Mouse (Mus musculus): Measurements from ENCODE around the gene 4930426L09Rik.
"Not testable (repeated sequence)": the region's sequence is repeated elsewhere in the genome, so short reads cannot be mapped to it uniquely, and the experiment has no call there.

Gene 4930426L09Rik

DNA sequence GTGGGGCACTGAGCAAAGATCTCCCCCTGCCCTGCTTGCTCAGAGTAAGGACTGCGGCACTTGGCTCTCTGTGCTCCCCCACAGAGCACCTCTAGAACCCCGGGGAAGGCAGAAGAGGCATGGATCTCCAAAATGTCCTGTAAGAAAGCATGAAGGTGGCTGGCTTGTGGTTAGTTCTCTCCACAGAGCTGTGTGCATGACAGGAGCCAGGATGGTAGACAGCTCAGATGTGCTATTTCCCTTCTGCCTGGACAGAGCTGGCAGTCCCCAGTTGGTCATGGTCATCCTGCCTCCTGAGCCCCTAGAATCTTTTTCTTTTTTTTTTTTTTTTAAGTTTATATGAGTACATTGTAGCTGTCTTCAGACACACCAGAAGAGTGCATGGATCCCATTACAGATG lies 27.7 kb upstream of the 4930426L09Rik start:
- DNase-seq (ENCODE audit: low read depth, low spot score) = no peak

GRCm38 (mm10) chr2:18971564-18971963 lies 26.6 kb upstream of the 4930426L09Rik start:
- DNase-seq (ENCODE audit: low read depth, low spot score) = no peak

DNA sequence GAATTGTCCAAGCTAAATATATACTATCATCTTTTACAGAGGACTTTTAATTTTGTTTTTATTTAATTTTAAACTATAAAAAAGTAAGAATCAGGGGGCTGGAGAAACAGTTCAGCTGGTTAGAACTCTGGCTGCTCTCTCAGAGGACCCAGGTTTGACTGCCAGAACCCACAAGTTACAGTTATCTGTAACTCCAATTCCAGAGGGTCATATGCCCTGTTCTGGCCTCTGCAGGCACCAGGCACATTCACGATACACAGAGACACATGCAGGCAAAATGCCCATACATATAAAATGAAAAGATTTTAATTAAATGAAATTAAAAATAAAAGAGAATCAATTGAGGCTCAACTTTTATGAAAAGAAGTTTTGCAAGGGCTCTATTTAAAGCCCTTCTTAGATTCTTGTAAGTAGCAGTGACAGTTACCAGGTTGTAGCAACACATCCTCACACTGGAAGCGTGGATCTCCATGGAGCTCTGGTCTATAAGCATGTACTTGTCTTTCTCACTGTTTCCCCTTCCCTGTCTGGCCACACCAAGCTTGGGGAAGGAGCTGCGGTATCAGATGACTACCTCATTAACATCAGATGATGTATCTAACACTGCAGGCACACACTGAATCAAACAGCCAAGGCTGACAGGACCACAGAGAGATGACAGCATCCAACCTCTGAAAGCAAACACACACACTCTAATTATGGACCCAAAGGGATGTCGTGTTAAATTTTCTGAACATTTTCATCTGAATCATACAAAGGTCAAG lies 23.1 kb upstream of the 4930426L09Rik start:
- no peak for DNase-seq (ENCODE audit: low read depth, low spot score)

GRCm38 (mm10) chr2:18976175-18976574 lies 22.0 kb upstream of the 4930426L09Rik start:
- DNase-seq (ENCODE audit: low read depth, low spot score) = no peak

GRCm38 (mm10) chr2:18977201-18977805 lies 20.8 kb upstream of the 4930426L09Rik start:
- DNase-seq (ENCODE audit: low read depth, low spot score) = no peak

DNA sequence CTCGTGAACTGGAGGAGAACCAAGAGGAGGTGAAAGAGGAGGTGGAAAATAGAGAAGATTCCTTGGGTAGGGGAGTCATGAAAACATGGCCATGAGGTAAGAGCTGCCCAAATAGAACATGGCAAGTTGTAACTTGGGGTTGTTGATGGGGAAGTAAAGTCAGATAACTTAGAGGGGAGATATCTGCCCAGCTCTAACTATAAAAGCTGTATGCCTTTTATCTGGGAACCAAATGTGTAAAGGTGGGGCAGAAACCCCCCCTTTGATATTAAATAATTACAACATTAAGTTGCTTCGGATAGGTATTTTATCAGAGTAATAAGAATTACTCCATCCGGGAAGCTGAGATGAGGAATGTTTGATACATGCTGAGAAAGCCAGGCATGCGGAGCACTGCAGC lies 19.1 kb upstream of the 4930426L09Rik start:
- no peak for DNase-seq (ENCODE audit: low read depth, low spot score)

DNA sequence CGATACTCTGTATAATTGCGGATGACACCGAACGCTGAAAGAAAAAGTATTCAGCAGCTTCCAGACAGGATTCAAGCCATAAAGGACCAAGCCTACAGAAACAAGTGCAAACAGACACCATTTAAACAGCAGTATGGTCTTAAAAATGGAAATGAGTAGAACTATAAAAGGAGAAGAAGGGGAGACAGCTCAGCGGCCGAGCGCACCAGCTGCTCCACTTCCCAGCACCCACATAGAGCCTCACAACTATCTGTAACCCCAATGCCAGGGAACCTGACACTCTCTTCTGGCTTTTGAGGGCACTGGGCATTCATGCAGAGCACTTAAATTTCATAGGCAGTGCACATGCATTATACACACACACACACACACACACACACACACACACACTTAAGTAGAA lies 18.5 kb upstream of the 4930426L09Rik start:
- DNase-seq (ENCODE audit: low read depth, low spot score) = no peak

DNA sequence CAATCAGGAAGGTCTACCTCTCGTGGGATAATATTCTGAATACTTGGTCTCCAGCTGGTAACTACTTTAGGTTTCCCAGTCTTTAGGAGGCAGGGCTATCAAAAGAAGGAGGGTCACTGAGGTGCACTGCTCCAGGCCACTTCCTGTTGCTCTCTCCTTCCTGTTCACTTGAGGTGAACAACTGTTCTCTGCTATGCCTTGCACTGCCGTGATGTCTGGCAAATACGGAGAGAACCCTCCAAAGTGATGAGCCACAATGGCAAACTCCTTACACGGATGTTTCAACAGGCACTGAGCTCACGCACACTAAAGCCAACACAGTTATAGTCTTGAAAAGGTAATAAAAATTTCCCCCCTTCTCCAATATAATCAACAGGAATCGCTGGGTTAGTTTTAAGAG lies 15.6 kb upstream of the 4930426L09Rik start:
- no peak for DNase-seq (ENCODE audit: low read depth, low spot score)

DNA sequence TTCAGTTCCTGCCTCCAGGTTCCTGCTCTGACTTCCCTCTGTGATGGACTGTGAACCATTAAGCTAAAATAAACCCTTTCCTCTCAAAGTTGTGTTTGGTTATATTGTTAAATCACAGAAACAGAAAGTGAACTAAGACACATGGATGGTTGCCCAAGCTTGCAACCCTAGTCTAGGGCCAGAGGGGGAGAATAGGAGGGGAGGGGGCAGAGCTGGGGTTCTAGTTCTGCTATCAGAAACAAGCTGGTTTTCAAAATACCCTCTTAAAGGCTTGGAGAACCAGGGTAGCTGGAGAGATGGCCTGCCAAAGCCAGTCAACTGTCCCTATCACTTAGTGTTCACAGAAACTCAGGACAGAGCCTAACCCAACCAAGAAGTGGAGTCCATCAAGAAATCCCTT lies 14.6 kb upstream of the 4930426L09Rik start:
- no peak for DNase-seq (ENCODE audit: low read depth, low spot score)

DNA sequence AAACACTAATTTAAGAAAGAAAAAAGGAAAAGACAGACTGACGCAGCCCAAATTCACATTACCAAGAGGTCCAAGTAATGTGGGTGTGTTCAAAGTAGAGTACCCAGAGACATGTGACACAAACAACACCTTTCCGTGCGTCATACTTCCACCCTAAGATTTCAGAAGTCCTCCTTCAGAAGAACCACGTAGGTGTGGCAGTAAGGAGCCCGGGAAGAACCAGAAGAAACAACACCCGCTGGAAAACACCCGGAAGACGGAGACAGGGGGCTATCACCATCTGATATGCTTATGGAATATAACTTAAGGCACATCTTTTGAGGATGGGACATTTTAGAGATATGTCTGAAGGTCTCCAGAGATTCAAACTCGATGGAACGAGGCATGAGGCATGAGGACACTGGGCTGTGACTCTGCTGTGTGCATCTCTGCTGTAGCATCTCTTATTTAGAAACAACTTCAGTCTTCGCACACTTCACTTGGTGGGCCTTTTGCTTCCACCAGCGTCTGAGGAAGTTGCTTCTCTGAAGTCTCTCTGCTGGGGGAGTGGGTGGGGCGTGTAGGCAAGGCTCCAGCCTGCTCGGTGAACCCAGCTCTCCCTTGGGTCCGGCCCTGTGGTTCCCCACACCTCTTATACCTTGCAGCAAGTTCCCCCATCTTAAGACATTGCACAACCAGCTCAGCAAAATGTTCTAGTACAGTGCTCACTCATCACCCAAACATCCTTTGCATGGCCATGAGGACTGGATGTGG lies 13.9 kb upstream of the 4930426L09Rik start:
- DNase-seq (ENCODE audit: low read depth, low spot score) = no peak

- DNase-seq (ENCODE audit: low read depth, low spot score) = no peak
Measured at GRCm38 (mm10) chr2:18985506-18985905, 12.6 kb upstream of the 4930426L09Rik start.

DNA sequence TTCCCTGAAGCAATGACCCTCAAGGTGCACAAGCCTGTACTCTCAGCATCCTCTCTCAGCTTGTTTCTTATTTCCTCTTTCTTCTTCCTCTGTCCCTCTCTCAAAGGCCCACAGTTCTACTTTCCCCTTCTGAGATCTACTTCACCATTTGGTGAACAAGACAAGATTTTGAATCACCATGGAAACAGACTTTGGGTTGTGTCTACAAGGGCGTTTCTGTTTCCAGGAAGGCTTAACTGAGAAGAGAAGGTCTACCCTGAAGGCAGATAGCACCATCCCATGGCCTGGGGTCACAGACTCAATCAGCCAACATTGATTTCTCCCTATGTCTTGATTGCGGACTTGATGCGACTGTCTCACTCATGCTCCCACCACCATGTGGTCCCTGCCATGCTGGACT lies 9.3 kb upstream of the 4930426L09Rik start:
- no peak for DNase-seq (ENCODE audit: low read depth, low spot score)

DNA sequence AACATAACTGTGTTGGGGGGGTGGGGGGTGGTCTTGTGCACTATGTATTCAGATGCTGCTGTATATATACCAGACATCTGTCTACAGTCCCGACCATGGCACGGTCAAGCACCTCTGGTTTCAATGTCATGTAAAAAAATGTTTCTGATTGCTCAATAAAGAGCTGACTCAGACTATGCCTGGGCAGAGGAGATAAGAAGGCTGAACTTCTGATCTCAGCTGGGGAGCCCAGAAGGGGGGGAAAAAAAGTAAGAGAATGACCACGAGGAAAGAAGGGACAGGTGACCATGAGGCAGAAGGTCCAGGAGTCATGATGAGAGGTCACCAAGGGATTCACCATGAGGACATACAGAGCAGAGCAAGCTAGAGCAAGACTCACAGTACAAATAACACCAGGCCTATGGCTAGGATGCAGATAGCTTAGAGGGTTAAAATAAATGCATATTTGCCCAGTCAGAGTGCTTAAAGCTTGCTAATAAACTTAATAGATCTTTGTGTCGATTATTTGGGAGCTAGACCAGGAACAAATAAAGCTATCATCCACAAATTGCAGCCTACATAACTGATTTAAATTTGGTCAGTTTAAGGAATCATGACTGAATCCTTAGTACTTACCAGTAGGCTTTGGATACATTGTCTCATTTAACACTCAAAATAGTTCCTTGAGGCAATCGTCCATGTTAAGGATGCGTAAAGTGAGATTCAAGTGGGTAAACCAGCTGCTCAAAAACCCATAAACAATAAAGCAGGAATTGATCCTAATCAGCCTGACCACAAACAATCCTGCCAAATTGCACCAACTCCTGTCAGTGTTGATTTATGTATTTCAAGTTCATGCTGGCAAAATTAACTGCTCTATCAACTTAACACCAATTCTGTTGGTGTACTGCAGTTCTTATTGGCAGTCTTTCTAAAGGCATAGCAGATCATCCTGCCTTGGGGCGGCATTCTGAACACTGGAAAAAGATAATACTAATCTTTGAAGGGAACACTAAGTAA lies 5.3 kb upstream of the 4930426L09Rik start:
- DNase-seq (ENCODE audit: low read depth, low spot score) = no peak

- DNase-seq (ENCODE audit: low read depth, low spot score) = no peak
Measured at GRCm38 (mm10) chr2:18996451-18997211, 1.5 kb upstream of the 4930426L09Rik start.

DNA sequence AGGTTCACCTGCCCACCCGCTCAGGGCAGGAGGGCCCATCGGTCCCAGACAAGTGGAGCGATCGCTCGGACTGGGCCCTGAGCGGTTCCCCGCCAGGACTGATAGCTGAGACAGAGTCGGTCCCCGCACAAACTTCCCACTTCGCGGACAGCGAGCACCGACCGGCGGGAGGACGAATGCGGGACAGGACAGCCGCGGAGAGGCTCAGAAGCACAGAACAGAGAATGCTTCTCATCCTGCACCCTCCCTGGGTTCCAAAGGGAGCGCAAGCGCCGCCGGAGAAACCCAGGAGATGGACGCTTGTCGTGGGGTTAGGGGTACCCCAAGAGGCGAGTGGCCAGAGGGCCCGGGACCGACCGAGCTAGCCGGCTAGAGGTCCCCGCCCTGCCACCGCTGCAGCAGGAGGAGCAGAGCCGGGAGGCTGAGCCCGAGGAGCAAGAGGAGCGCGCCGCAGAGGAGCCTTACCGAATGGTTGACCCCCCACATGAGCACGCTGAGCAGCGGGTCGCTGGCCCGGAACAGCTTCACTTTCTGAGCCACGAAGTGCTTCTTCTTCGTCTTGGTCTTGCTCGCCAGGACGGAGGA lies 664 bp upstream of the 4930426L09Rik start:
- DNase-seq (ENCODE audit: low read depth, low spot score) = no peak

- DNase-seq (ENCODE audit: low read depth, low spot score) = no peak
Measured at GRCm38 (mm10) chr2:18999395-18999794, 1.3 kb downstream of the 4930426L09Rik start.

DNA sequence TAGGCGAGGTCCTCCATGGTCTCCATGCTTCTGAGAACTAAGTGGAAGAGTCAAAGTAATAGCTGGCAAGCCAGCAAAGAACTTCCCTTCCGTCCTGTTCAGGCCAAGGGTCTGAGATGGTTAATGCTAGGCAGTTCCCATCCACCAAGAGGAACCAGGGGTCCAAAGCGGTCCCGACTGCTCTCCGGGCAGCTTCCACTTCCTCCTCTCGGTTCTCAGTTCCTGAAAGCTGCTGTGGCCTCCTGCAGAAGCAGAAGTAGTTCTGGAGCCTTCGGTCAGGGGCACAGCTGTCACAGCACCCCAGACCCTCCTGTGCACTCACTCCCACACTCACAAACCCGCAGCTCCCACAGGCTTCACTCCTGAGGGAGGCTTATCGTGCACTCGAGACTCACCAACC lies 6.7 kb downstream of the 4930426L09Rik start:
- no peak for DNase-seq (ENCODE audit: low read depth, low spot score)

DNA sequence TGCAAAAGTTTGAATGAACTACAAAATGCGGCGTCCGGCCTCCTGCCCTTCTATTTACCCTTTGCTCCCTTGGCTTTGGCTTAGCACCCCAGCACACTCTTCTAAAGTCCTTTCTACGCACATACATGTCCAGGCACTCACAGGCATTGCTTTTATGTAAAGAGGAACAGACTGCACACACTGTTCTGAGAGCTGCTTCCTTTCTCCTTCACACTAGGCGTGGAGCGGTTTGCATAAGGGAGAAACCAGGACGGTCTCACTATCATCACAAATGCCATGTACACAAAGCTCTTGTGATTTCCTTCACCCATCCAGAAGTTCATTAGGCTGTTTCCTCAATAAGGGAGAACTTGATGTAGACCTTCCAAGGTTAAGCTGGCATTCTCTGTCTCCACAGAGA lies 8.0 kb downstream of the 4930426L09Rik start:
- DNase-seq (ENCODE audit: low read depth, low spot score) = no peak

DNA sequence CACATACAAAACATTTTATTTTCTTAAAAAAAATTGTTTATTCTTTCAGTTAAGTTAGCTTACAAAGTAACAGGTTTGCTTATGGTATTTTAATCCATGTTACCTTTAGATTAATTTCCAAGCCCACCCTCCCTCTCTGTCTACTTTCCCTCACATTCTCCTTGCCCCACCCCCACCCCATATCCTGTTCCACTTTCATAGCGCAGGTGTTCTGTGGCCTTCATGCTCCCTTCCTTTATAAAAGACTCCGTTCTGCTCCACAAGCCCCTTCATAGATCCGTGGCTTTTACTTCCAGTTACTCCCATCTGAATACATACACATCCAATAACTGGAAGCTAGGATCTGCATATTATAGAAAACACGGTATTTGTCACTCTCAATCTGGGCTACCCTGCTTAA lies 9.4 kb downstream of the 4930426L09Rik start:
- no peak for DNase-seq (ENCODE audit: low read depth, low spot score)

DNA sequence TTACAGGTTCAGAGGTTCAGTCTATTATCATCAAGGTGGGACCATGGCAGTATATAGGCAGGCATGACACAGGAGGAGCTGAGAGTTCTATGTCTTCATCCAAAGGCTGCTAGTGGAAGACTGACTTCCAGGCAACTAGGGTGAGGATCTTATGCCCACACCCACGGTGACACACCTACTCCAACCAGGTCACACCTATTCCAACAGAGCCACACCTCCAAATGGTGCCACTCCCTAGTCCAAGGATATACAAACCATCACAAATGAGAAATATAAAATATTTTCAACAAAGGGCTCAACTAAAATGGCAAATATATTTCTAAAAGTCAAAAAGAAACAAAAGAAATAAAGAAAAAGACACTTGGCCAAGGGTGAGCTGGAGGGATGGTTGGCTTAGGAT lies 12.4 kb downstream of the 4930426L09Rik start:
- not testable (repeated sequence) for DNase-seq (ENCODE audit: low read depth, low spot score)
